Mouse (Mus musculus): Measurements from ENCODE around the gene Tuba1b.

GRCm38 (mm10) chr15:98983431-98984081, 49.2 kb upstream of the Tuba1b start:
- TF ChIP-seq JUND (conservative IDR thresholded peaks at IDR 0.05; ENCODE audit: low read depth, low read length) (no peak), EP300 (IDR thresholded peaks at IDR 0.05; ENCODE audit: low read length) (no peak), RCOR1 (conservative IDR thresholded peaks at IDR 0.05; ENCODE audit: low read depth, low read length) (no peak), CTCF (conservative IDR thresholded peaks at IDR 0.05 in 1 of 2, IDR thresholded peaks at IDR 0.05 in 1 of 2; ENCODE audit: low read depth in 2 of 2, low read length in 2 of 2) (no peak), POLR2A (IDR thresholded peaks at IDR 0.05; ENCODE audit: low read depth, low read length) (no peak)

All from CH12.LX (cell line).